Mouse (Mus musculus): ENCODE results near the gene D430041D05Rik.

GRCm38 (mm10) chr2:104184296-104184695, 226.5 kb downstream of the D430041D05Rik start:
- TF ChIP-seq CTCF (IDR thresholded peaks at IDR 0.05; ENCODE audit: insufficient read depth, low read length): no peak
- TF ChIP-seq POLR2A (IDR thresholded peaks at IDR 0.05; ENCODE audit: borderline replicate concordance, extremely low read depth, low read depth, low read length): no peak

Measured in lung, adult 2 months (tissue).